In the genomic region with DNA sequence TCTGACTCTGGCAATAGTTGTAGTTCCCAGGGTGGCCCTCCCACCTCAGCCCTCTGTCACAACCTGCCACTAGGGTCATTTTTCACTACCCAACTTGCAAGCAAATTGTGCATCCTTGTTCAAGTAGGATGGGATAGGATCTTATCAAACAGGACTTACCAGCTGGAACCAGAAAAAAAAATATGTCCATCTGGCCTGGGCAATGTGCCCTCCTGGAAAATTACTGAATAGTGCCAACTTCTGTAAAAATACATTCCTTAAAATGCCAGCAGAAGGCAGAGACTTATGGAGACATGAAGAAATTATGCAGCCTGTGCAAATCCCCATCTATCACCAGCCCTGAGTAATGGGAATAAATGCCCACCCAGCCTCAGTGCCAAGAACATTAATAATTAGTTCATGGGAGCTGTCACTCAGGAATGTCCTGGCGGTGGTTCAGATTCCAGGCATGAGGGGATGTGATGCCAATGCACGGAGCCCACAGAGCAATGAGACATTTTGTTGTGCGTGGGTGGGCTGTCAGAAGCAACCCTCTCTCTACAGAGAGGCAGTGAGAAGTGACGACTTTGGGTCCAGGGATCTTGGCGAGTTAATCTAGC, we compare ENCODE assay signal across 9 mouse cellular contexts.
DNase-seq lines count a peak whose midpoint lies in the region; ATAC-seq and TF ChIP-seq lines count a peak whose summit lies in the region.
"Had no signal": no experiment of that assay in that cellular context is flagged by ENCODE, and none has a peak within 500 bp of the region (broad histone marks: within the 10 kb centered on the region; RNA-seq: fewer than 3 reads in every experiment).

No protein-coding gene starts in this region.

- intact Hi-C loops in left cerebral cortex, postnatal 4 days (cut with DNase I) = no loop called here

- ATAC-seq in forebrain, embryonic 14.5 days = peak; percentile 84
- no peak for ATAC-seq in forebrain, embryonic 12.5 days (ENCODE audit: low FRiP score)
- ATAC-seq in hindbrain, embryonic 16.5 days = peak; percentile 93
- ATAC-seq in liver, postnatal 0 days = no peak
- ATAC-seq in stomach, postnatal 0 days (ENCODE audit: low FRiP score, low TSS enrichment) = no peak

- no peaks in the 10 kb centered on the region for H3K27me3 ChIP-seq in forebrain, embryonic 14.5 days (replicated peaks; ENCODE audit: control insufficient read depth, insufficient read depth, low read length)
- H3K27me3 ChIP-seq in forebrain, embryonic 12.5 days = no peaks in the 10 kb centered on the region
- no peaks in the 10 kb centered on the region for H3K27me3 ChIP-seq in hindbrain, embryonic 16.5 days (replicated peaks; ENCODE audit: control insufficient read depth, insufficient read depth, low read length)
- H3K27me3 ChIP-seq in liver, postnatal 0 days (ENCODE audit: insufficient read depth, low read length) = no peaks in the 10 kb centered on the region
- no peaks in the 10 kb centered on the region for H3K27me3 ChIP-seq in stomach, postnatal 0 days (ENCODE audit: control insufficient read depth, insufficient read depth, low read length)

- TF ChIP-seq CTCF in liver, postnatal 0 days (IDR thresholded peaks at IDR 0.05; ENCODE audit: low read depth) = no peak
- TF ChIP-seq CTCF in stomach, postnatal 0 days (IDR thresholded peaks at IDR 0.05; ENCODE audit: low read depth) = no peak

- H3K4me2 ChIP-seq in forebrain, embryonic 14.5 days (ENCODE audit: low read length) = no peak overlapping the region
- H3K4me2 ChIP-seq in forebrain, embryonic 12.5 days = no peak overlapping the region
- no peak overlapping the region for H3K4me2 ChIP-seq in hindbrain, embryonic 16.5 days (ENCODE audit: low read length)
- no peak overlapping the region for H3K4me2 ChIP-seq in liver, postnatal 0 days (ENCODE audit: low read depth, low read length)
- H3K4me2 ChIP-seq in stomach, postnatal 0 days (replicated peaks; ENCODE audit: low read depth) = no peak overlapping the region

- DNase-seq in forebrain, embryonic 14.5 days (ENCODE audit: low spot score) = peak; percentile 75
- peak; percentile 91 for DNase-seq in cerebellum, adult 11 months
- peak; percentile 83 for DNase-seq in left cerebral cortex, postnatal 4 days
- no peak for DNase-seq in retina, postnatal 1 day
- no peak for DNase-seq in liver, postnatal 0 days
- no peak for DNase-seq in stomach, postnatal 0 days (ENCODE audit: low spot score)
- DNase-seq: kidney, adult 18-20 months had no signal

- no peak overlapping the region for H3K4me3 ChIP-seq in forebrain, embryonic 14.5 days (ENCODE audit: low read depth, low read length)
- no peak overlapping the region for H3K4me3 ChIP-seq in forebrain, embryonic 12.5 days (replicated peaks)
- no peak overlapping the region for H3K4me3 ChIP-seq in hindbrain, embryonic 16.5 days (ENCODE audit: low read length)
- no peak overlapping the region for H3K4me3 ChIP-seq in liver, postnatal 0 days (ENCODE audit: low read depth, low read length)
- no peak overlapping the region for H3K4me3 ChIP-seq in stomach, postnatal 0 days (ENCODE audit: low read depth, low read length)

- no peaks in the 10 kb centered on the region for H3K9me3 ChIP-seq in forebrain, embryonic 14.5 days (replicated peaks; ENCODE audit: control insufficient read depth, low read length)
- no peaks in the 10 kb centered on the region for H3K9me3 ChIP-seq in forebrain, embryonic 12.5 days
- no peaks in the 10 kb centered on the region for H3K9me3 ChIP-seq in hindbrain, embryonic 16.5 days (ENCODE audit: control insufficient read depth, low read length)
- 0 out of 2 replicates have a peak, but pooled peaks cover 6% of the 10 kb centered on the region for H3K9me3 ChIP-seq in liver, postnatal 0 days (ENCODE audit: low read length)
- H3K9me3 ChIP-seq in stomach, postnatal 0 days (ENCODE audit: control insufficient read depth, low read length) = no peaks in the 10 kb centered on the region

- WGBS in forebrain, embryonic 14.5 days = 49% methylated on average over 5 of the region's 5 CpGs
- WGBS in forebrain, embryonic 12.5 days = 77% methylated on average over 5 of the region's 5 CpGs
- 47% methylated on average over 5 of the region's 5 CpGs for WGBS in hindbrain, embryonic 16.5 days
- 68% methylated on average over 5 of the region's 5 CpGs for WGBS in liver, postnatal 0 days (ENCODE audit: insufficient replicate concordance)
- 65% methylated on average over 5 of the region's 5 CpGs for WGBS in stomach, postnatal 0 days

- no peak overlapping the region for H3K27ac ChIP-seq in forebrain, embryonic 14.5 days (ENCODE audit: low read depth, low read length)
- no peak overlapping the region for H3K27ac ChIP-seq in forebrain, embryonic 12.5 days
- no peak overlapping the region for H3K27ac ChIP-seq in hindbrain, embryonic 16.5 days (ENCODE audit: low read depth, low read length)
- no peak overlapping the region for H3K27ac ChIP-seq in liver, postnatal 0 days (ENCODE audit: low read depth)
- H3K27ac ChIP-seq in stomach, postnatal 0 days (replicated peaks) = no peak overlapping the region

- TF ChIP-seq EP300 in liver, postnatal 0 days (IDR thresholded peaks at IDR 0.05; ENCODE audit: low read depth) = no peak
- TF ChIP-seq EP300 in stomach, postnatal 0 days (optimal IDR thresholded peaks at IDR 0.05) = no peak

- no peaks in the 10 kb centered on the region for H3K4me1 ChIP-seq in forebrain, embryonic 14.5 days (ENCODE audit: control insufficient read depth, insufficient read depth, low read length)
- no peaks in the 10 kb centered on the region for H3K4me1 ChIP-seq in forebrain, embryonic 12.5 days
- no peaks in the 10 kb centered on the region for H3K4me1 ChIP-seq in hindbrain, embryonic 16.5 days (ENCODE audit: control insufficient read depth, insufficient read depth, low read depth, low read length)
- no peaks in the 10 kb centered on the region for H3K4me1 ChIP-seq in liver, postnatal 0 days (ENCODE audit: insufficient read depth)
- H3K4me1 ChIP-seq in stomach, postnatal 0 days (replicated peaks; ENCODE audit: control insufficient read depth, insufficient read depth) = no peaks in the 10 kb centered on the region

- no peaks in the 10 kb centered on the region for H3K36me3 ChIP-seq in forebrain, embryonic 14.5 days (ENCODE audit: control insufficient read depth, insufficient read depth, low read length)
- H3K36me3 ChIP-seq in forebrain, embryonic 12.5 days (replicated peaks) = no peaks in the 10 kb centered on the region
- H3K36me3 ChIP-seq in hindbrain, embryonic 16.5 days (ENCODE audit: control insufficient read depth, insufficient read depth, low read length) = no peaks in the 10 kb centered on the region
- no peaks in the 10 kb centered on the region for H3K36me3 ChIP-seq in liver, postnatal 0 days (replicated peaks; ENCODE audit: insufficient read depth, low read length)
- H3K36me3 ChIP-seq in stomach, postnatal 0 days (ENCODE audit: control insufficient read depth, insufficient read depth, low read length) = no peaks in the 10 kb centered on the region

- H3K9ac ChIP-seq in forebrain, embryonic 14.5 days (ENCODE audit: low read length) = no peak overlapping the region
- no peak overlapping the region for H3K9ac ChIP-seq in forebrain, embryonic 12.5 days
- H3K9ac ChIP-seq in hindbrain, embryonic 16.5 days (ENCODE audit: low read depth, low read length) = no peak overlapping the region
- H3K9ac ChIP-seq in liver, postnatal 0 days (replicated peaks) = no peak overlapping the region
- H3K9ac ChIP-seq in stomach, postnatal 0 days (ENCODE audit: low read length) = no peak overlapping the region

Comparison
In these comparisons a context has a peak if more than half of its experiments do, and no peak if none do; other contexts are left out.
1. ATAC-seq: peak in forebrain, embryonic 14.5 days (single experiment) and hindbrain, embryonic 16.5 days (single experiment); none in forebrain, embryonic 12.5 days (single experiment), liver, postnatal 0 days (single experiment) and stomach, postnatal 0 days (single experiment).
2. DNase-seq: peak in forebrain, embryonic 14.5 days (single experiment), cerebellum, adult 11 months (single experiment) and left cerebral cortex, postnatal 4 days (single experiment); none in retina, postnatal 1 day (single experiment), liver, postnatal 0 days (single experiment) and stomach, postnatal 0 days (single experiment).